Comparison of ENCODE assay signal across 8 mouse cellular contexts in the genomic region with DNA sequence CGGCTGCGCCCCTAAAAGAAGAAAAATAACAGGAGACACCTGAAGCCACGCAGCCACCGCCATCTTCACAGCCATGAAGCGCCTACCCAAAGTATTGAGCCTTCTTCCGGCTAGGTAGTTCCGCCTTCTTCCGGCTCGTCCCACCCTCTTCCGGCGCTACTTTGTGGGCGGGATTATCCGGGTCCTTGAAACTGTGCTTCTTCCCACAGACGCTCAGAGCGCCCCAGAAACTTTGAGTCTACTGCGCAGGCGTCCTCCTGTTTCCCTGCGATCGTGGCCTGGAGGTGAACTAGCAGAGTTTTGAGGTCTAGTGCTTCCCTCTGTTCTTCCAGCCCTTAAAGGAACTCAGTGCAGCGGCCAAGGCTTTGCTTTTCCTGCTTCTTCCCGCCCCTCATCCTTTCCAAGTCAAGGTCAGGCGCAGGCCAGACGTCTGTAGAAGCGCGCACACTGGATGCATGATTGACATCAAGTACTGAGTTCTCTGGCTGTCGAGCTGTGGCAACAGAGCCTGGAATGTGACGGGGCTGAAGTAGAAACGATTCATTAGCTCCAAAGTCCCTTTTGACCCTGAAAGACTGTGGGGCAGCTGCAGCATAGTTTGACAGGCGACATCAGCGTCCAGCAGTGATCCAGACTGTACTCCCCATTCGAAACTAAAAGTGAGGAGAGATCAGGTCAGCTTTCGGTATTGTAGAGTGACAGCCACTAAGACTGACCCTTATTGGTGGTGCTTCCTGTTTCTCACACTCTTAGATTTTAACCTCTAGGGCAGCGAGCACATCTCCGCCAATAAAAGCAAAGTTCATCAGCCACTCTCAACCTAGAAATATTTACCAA. TPM values are rescaled to one million over a fixed set of nuclear protein-coding genes. Genes with fewer than 3 reads are reported as not detected.
DNase-seq lines count a peak whose midpoint lies in the region; ATAC-seq lines count a peak whose summit lies in the region.

A gene (minus strand): TSS at position 128 of the 837 bp plus-strand sequence.

- DNase-seq in adipocyte (ENCODE audit: low spot score), result peak; percentile 99
- peak; percentile 93 for DNase-seq in embryo, embryonic 10 days (ENCODE audit: low spot score)
- DNase-seq in gastrocnemius, postnatal 10 days, result peak; percentile 89
- DNase-seq in induced T-regulatory cell, adult 2 months (ENCODE audit: low read depth), result peak; percentile 99
- DNase-seq in left cerebral cortex, adult 9 months (ENCODE audit: low spot score in 2 of 2), result peak; percentile 91 to 97
- DNase-seq in right cerebral cortex, postnatal 14 days, result peak; percentile 90
- peak; percentile 94 to 96 for DNase-seq in urinary bladder, postnatal 36 days (ENCODE audit: low spot score in 2 of 2)

- peak; percentile 97 for ATAC-seq in megakaryocyte progenitor cell, adult 5-6 weeks (replicated peaks; ENCODE audit: poor library complexity)

RNA-seq across cellular contexts. Expression of the gene that starts here (rescaled TPM):
- 10 to 100 TPM; 36.4 to 40.4 TPM for total RNA-seq in gastrocnemius, postnatal 10 days (2021)
- total RNA-seq in megakaryocyte progenitor cell, adult 5-6 weeks (2015), result 29.7 and 31.0 TPM in 2 replicates
- total RNA-seq in megakaryocyte progenitor cell, adult 5-6 weeks (2017), result 63.3 and 70.2 TPM in 2 replicates

Comparison
In these comparisons a context has a peak if more than half of its experiments do, and no peak if none do; other contexts are left out.
1. Peak in every context shown above with its lines: DNase-seq and ATAC-seq.